Mouse (Mus musculus) hindbrain, postnatal 0 days (tissue): ENCODE measurements around the gene Gm28042. TPM values are rescaled to one million over a fixed set of nuclear protein-coding genes. Genes with fewer than 3 reads are reported as not detected.
A peak's percentile ranks its signal among the peaks of the same experiment; 100 is the strongest.

ENCODE experiments used
- ATAC-seq: fragments of 200-750 bp; cut with Nextera tagmentation; 2 replicates; pipeline ENCODE4 v1.8.0; 2017; ENCODE audit warnings: mild to moderate bottlenecking, moderate TSS enrichment, moderate library complexity
- DNase-seq: peaks from one replicate; pipeline ENCODE4 v3.0.0-alpha.2; 2015; ENCODE audit warnings: low spot score
- H3K27ac ChIP-seq: fragments of 300-500 bp; sonication (generic); 2 replicates; pipeline ENCODE4 v1.5.1; 2014; ENCODE audit warnings: mild to moderate bottlenecking
- H3K27me3 ChIP-seq: fragments of 300-500 bp; sonication (generic); 2 replicates; pipeline ENCODE4 v1.6.1; 2014; ENCODE audit warnings: low read length, mixed read lengths; ENCODE audit not compliant: insufficient read depth
- H3K36me3 ChIP-seq: fragments of 300-500 bp; sonication (generic); 2 replicates; pipeline ENCODE4 v1.6.1; 2014; ENCODE audit warnings: low read length, mixed read lengths; ENCODE audit not compliant: insufficient read depth
- H3K4me1 ChIP-seq: fragments of 300-500 bp; sonication (generic); 2 replicates; pipeline ENCODE4 v1.6.1; 2014; ENCODE audit warnings: antibody characterized with exemption, low read length, mixed read lengths; ENCODE audit not compliant: insufficient read depth
- H3K4me2 ChIP-seq: fragments of 300-500 bp; sonication (generic); 2 replicates; pipeline ENCODE4 v1.6.1; 2014; ENCODE audit warnings: low read depth, mild to moderate bottlenecking, low read length, moderate library complexity, mixed read lengths
- H3K4me3 ChIP-seq: fragments of 300-500 bp; sonication (generic); 2 replicates; pipeline ENCODE4 v1.5.1; 2014; ENCODE audit warnings: low read length
- H3K9ac ChIP-seq: fragments of 300-500 bp; sonication (generic); replicated peaks from 2 replicates; pipeline ENCODE4 v1.6.1; 2014; ENCODE audit warnings: mild to moderate bottlenecking, low read length, moderate library complexity, mixed read lengths
- H3K9me3 ChIP-seq: fragments of 300-500 bp; sonication (generic); 2 replicates; pipeline ENCODE4 v1.6.1; 2016; ENCODE audit warnings: low read length, mixed read lengths
- CTCF ChIP-seq: IDR thresholded peaks from 2 replicates; pipeline ENCODE4 v1.5.1; 2016; ENCODE audit warnings: antibody characterized with exemption, control low read depth, low read depth
- WGBS: fragments of 180-500 bp; shearing (Covaris S2); extraction: QIAGEN DNeasy Blood & Tissue Kit; methylation state at CpG from one replicate; pipeline ENCODE4 v1.1.7; 2014; 5-methylcytosine and 5-hydroxymethylcytosine counted together
- polyA plus RNA-seq: library from polyadenylated mRNA; unstranded; fragments of >200 nt; fragmentation: Nextera tagmentation; extraction: Ambion mirVana; gene quantifications from 2 replicates; pipeline ENCODE4 v1.2.1, GENCODE M21; 2015
- total RNA-seq: library from RNA; depleted of rRNA; stranded (reverse); fragments of >200 nt; gene quantifications from 2 replicates; pipeline ENCODE4 v1.2.3, GENCODE M21; 2014

The Gm28042 gene
- total and polyA plus RNA-seq, 2 experiments from 2014 or later: 1.3 to 6.8 TPM

DNA sequence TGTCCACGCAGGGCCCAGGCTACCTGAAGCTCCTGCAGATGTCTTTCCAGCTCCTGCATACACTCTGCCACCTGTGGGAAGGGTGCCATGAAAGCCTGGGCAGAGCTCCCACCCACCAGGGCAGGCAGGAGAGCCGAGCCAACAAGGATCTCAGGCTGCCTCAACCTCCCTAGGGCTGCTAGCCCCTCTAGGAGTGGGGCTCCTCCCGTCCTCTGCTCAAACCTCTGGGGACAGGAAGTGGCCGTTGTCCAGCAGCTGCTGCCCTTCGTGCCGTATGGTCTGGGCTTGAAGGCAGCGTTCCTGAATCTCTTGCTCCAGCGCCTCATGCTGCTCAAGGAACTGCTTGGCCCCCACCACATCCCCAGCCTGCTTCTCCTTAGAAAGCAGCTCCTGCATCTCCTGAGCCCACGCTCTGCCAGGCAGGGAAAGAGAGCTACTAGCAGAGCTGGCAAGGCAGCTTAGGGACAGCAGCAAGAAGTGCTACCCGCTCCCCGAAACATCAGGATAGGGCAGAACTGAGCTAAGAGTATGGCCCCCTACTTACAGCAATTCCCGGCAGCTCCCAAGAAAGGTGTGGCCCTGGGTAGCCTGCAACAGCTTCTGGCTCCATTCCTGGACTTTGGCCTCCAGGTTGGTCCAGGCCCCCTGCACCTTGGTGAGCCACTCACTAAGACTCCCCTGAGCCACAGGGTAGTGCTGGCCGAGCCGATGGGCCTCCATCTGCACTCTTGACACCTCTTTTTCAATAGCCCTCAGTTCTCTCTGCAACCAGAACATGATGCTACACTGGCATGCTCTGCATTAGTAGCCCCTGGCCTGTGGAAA is 19.4 kb downstream of the Gm28042 start:
- TF ChIP-seq CTCF: no peak
- WGBS: 59% methylated on average over 14 of the region's 14 CpGs
- H3K4me2 ChIP-seq: no peak overlapping the region

DNA sequence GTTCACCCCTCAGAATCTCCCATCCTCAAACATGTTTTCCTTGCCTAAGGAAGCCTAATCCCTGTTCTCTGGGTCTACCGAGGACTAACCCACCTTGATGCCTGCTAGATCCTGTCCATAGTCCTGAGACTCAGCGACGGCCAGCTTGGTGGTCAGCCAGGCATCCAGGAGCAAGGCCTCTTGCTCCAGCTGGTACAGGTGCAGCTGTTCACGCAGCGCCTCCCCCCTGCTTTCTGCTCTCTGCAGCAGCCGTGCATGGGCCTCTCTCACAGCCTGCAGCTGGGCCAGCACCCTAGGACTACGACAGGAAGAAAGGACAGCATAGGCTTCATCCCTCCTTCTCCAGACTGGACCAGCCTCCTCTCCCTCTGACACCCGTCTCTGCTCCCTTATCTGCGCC is 20.9 kb downstream of the Gm28042 start:
- Histone ChIP-seq H3K4me2 (no peak overlapping the region), H3K9ac (no peak overlapping the region), H3K27me3 (no peaks in the 10 kb centered on the region), H3K4me3 (no peak overlapping the region), H3K9me3 (no peaks in the 10 kb centered on the region), H3K4me1 (no peaks in the 10 kb centered on the region), H3K27ac (no peak overlapping the region), H3K36me3 (no peaks in the 10 kb centered on the region)
- TF ChIP-seq CTCF: no peak
- DNase-seq: no peak
- WGBS: 78% methylated on average over 9 of the region's 9 CpGs
- ATAC-seq: no peak

More for the DNA sequence above, 19.4 kb downstream of the Gm28042 start:
- peaks cover 2% of the 10 kb centered on the region; the same call in 1 of the 2 replicates for H3K36me3 ChIP-seq
- no peak overlapping the region for H3K4me3 ChIP-seq
- DNase-seq: no peak
- ATAC-seq: 0 out of 2 replicates have a peak, but pooled peaks have one; percentile 17
- no peak overlapping the region for H3K9ac ChIP-seq
- H3K4me1 ChIP-seq: no peaks in the 10 kb centered on the region
- H3K27me3 ChIP-seq: no peaks in the 10 kb centered on the region
- H3K9me3 ChIP-seq: no peaks in the 10 kb centered on the region
- H3K27ac ChIP-seq: no peak overlapping the region

DNA sequence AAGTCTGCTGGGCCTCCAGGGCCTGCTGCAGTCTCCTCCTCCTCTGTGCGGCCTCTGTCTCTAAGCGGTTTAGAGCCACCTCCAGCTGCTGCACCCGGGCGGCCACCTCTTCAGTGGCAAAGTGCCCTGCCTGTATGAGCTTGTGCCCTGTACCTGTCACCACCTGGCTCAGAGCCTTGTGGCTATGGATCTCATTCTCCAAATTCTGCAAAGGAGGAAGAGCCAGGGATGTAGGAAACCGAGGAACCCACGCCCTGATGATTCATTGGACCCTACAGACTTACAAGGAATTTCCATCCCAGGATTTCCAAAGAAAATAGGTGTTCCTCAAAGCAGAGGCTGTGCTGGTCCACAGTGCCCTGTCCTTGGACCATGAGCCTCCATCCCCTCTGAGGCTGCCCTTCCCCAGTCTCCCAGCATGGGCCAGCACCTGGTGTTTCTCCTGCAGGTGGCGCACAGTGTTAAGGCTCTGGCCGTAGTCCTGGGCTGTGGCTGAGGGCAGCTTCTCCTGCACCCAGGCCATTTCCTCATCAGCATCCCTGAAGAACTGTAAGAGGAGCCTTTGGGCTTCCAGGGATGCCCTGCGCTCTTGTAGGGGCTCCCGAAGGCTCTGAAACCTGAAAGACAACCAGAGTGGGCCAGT is 22.5 kb downstream of the Gm28042 start:
- Histone ChIP-seq H3K9me3 (no peaks in the 10 kb centered on the region), H3K27me3 (no peaks in the 10 kb centered on the region), H3K27ac (no peak overlapping the region), H3K4me2 (no peak overlapping the region), H3K9ac (no peak overlapping the region), H3K36me3 (no peaks in the 10 kb centered on the region), H3K4me3 (no peak overlapping the region), H3K4me1 (no peaks in the 10 kb centered on the region)
- DNase-seq (peak; percentile 25), ATAC-seq (no peak)
- peak; percentile 66 for TF ChIP-seq CTCF
- WGBS: 59% methylated on average over 10 of the region's 10 CpGs

- DNase-seq: no peak
- WGBS: 52% methylated on average over 6 of the region's 6 CpGs
- H3K9me3 ChIP-seq: no peaks in the 10 kb centered on the region
- no peaks in the 10 kb centered on the region; the same call in 1 of the 2 replicates for H3K4me1 ChIP-seq
- TF ChIP-seq CTCF: no peak
- H3K4me3 ChIP-seq: no peak overlapping the region
- no peak overlapping the region for H3K4me2 ChIP-seq
- no peaks in the 10 kb centered on the region for H3K27me3 ChIP-seq
- no peak overlapping the region for H3K9ac ChIP-seq
- no peaks in the 10 kb centered on the region for H3K36me3 ChIP-seq
- no peak overlapping the region for H3K27ac ChIP-seq
- ATAC-seq: no peak
Measured at GRCm38 (mm10) chr2:120051405-120051804, 24.1 kb downstream of the Gm28042 start.

DNA sequence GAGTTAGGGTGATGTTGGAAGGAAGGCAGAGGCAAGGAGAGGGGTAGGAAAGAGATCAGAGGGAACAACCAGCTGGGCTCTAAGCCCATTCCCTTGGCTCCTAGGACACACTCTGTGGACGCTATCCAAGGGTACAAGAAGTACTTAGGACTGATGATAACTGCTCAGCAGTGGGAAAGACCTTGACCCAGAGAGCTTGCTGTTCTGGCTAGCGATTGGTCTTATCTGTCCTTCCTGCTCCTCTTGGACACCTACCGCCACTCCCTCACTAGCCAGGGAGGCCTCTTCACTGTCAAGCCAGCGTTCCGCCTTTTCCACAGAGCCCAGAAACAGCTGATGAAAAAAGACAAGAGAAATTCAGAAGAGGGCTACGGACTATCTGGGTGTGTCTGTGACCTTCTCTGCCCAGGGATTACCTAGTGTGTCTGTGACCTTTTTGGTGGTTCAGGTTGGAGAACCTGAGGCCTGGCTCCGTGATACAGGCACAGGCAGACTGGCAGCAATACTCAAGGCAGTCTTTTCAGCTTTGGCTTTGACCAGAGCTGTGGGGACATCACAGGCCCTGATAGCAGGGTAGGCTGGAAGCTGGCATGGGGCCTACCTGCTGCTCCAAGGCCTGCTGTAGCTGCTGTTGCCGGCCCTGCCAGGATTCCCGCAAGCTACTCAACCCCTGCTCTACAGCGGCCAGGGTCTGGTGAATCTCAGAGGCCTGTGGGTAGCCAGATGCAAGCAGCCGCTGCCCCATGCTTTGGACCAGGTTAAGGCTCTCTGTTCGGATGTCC is 27.7 kb downstream of the Gm28042 start:
- Histone ChIP-seq H3K27ac (no peak overlapping the region), H3K9ac (no peak overlapping the region), H3K4me1 (no peaks in the 10 kb centered on the region; the same call in 1 of the 2 replicates), H3K4me3 (no peak overlapping the region), H3K27me3 (no peaks in the 10 kb centered on the region), H3K36me3 (no peaks in the 10 kb centered on the region), H3K4me2 (no peak overlapping the region), H3K9me3 (no peaks in the 10 kb centered on the region)
- DNase-seq (no peak), ATAC-seq (no peak)
- WGBS: 82% methylated on average over 12 of the region's 12 CpGs
- no peak for TF ChIP-seq CTCF

- Histone ChIP-seq H3K27me3 (no peaks in the 10 kb centered on the region), H3K4me3 (no peak overlapping the region), H3K4me1 (no peaks in the 10 kb centered on the region; the same call in 1 of the 2 replicates), H3K9me3 (no peaks in the 10 kb centered on the region), H3K4me2 (no peak overlapping the region), H3K36me3 (no peaks in the 10 kb centered on the region), H3K9ac (no peak overlapping the region), H3K27ac (no peak overlapping the region)
- no peak for TF ChIP-seq CTCF
- DNase-seq (no peak), ATAC-seq (no peak)
- 66% methylated on average over 10 of the region's 10 CpGs for WGBS
Measured at GRCm38 (mm10) chr2:120055923-120056322, 28.6 kb downstream of the Gm28042 start.
